Mouse (Mus musculus) neural tube, embryonic 14.5 days (tissue): ENCODE results near the gene Cpe. TPM values are rescaled to one million over a fixed set of nuclear protein-coding genes. Genes with fewer than 3 reads are reported as not detected.
"Not testable (repeated sequence)": the region's sequence is repeated elsewhere in the genome, so short reads cannot be mapped to it uniquely, and the experiment has no call there.

Source experiments
- ATAC-seq: fragments of 200-750 bp; cut with Nextera tagmentation; 2 replicates; pipeline ENCODE4 v1.8.0; 2017; ENCODE audit warnings: low read depth, mild to moderate bottlenecking, moderate TSS enrichment, moderate library complexity
- H3K27ac ChIP-seq: fragments of 300-500 bp; sonication (generic); 2 replicates; pipeline ENCODE4 v1.5.1; 2014; ENCODE audit warnings: low read depth, mild to moderate bottlenecking, control low read depth, low read length, moderate library complexity, mixed read lengths
- H3K27me3 ChIP-seq: fragments of 300-500 bp; sonication (generic); 2 replicates; pipeline ENCODE4 v1.6.1; 2014; ENCODE audit warnings: low read length; ENCODE audit not compliant: control insufficient read depth, insufficient read depth
- H3K36me3 ChIP-seq: fragments of 300-500 bp; sonication (generic); 2 replicates; pipeline ENCODE4 v1.6.1; 2014; ENCODE audit warnings: low read length, mixed read lengths; ENCODE audit not compliant: control insufficient read depth, insufficient read depth
- H3K4me1 ChIP-seq: fragments of 300-500 bp; sonication (generic); 2 replicates; pipeline ENCODE4 v1.6.1; 2014; ENCODE audit warnings: low read length; ENCODE audit not compliant: control insufficient read depth, insufficient read depth
- H3K4me2 ChIP-seq: fragments of 300-500 bp; sonication (generic); 2 replicates; pipeline ENCODE4 v1.6.1; 2014; ENCODE audit warnings: mild to moderate bottlenecking, low read depth, low read length, control low read depth
- H3K4me3 ChIP-seq: fragments of 300-500 bp; sonication (generic); 2 replicates; pipeline ENCODE4 v1.5.1; 2014; ENCODE audit warnings: low read depth, low read length, control low read depth, mixed read lengths
- H3K9ac ChIP-seq: fragments of 300-500 bp; sonication (generic); replicated peaks from 2 replicates; pipeline ENCODE4 v1.6.1; 2014; ENCODE audit warnings: low read depth, mild to moderate bottlenecking, control low read depth, low read length, mixed read lengths
- H3K9me3 ChIP-seq: fragments of 300-500 bp; sonication (generic); 2 replicates; pipeline ENCODE4 v1.6.1; 2016; ENCODE audit warnings: low read length; ENCODE audit not compliant: control insufficient read depth
- WGBS: fragments of 180-500 bp; shearing (Covaris S2); extraction: QIAGEN DNeasy Blood & Tissue Kit; methylation state at CpG from one replicate; pipeline ENCODE4 v1.1.7; 2014; 5-methylcytosine and 5-hydroxymethylcytosine counted together
- polyA plus RNA-seq: library from polyadenylated mRNA; unstranded; fragments of >200 nt; fragmentation: Nextera tagmentation; extraction: Ambion mirVana; gene quantifications from 2 replicates; pipeline ENCODE4 v1.2.1, GENCODE M21; 2014

Cpe gene
- polyA plus RNA-seq, 1 experiment from 2014 or later = 826 TPM

GRCm38 (mm10) chr8:64690306-64690705, 2.5 kb downstream of the Cpe start:
- Histone ChIP-seq H3K4me3 (peak overlapping the region; percentile 79), H3K36me3 (no peaks in the 10 kb centered on the region), H3K4me2 (peak overlapping the region; percentile 62), H3K9ac (no peak overlapping the region), H3K9me3 (no peaks in the 10 kb centered on the region), H3K27me3 (no peaks in the 10 kb centered on the region), H3K27ac (no peak overlapping the region), H3K4me1 (peaks cover 13% of the 10 kb centered on the region; the same call in 1 of the 2 replicates)
- 72% methylated on average over 6 of the region's 6 CpGs for WGBS
- no peak for ATAC-seq

GRCm38 (mm10) chr8:64688741-64689140, 4.1 kb downstream of the Cpe start:
- Histone ChIP-seq H3K27me3 (no peaks in the 10 kb centered on the region), H3K4me2 (no peak overlapping the region), H3K9ac (no peak overlapping the region), H3K27ac (no peak overlapping the region), H3K4me3 (no peak overlapping the region), H3K36me3 (no peaks in the 10 kb centered on the region), H3K4me1 (peaks cover 13% of the 10 kb centered on the region; the same call in 1 of the 2 replicates), H3K9me3 (no peaks in the 10 kb centered on the region)
- WGBS = 79% methylated on average over 4 of the region's 4 CpGs
- ATAC-seq = no peak

DNA sequence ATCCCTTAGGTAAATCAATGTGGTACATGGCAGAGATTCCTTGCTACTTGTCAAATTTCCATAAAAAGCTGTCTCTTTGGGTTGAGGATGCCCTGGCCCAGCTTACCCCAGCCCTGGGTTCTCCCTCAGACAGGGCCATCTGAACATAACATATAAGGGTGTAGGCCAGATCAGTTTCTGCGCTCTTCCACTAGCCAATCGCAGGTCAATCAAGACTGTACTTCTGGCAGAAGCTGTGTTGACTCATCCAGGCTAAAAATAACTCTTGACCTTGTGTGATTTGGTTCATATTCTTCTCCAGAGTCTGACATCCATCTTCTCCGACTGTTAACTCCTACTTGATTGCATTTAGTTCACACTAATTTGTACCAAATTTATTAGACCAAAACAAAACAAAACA, 4.7 kb downstream of the Cpe start:
- H3K36me3 ChIP-seq = no peaks in the 10 kb centered on the region
- WGBS = 86% methylated on average over 3 of the region's 3 CpGs
- no peak overlapping the region for H3K4me2 ChIP-seq
- no peak overlapping the region for H3K27ac ChIP-seq
- H3K4me3 ChIP-seq = no peak overlapping the region
- H3K9me3 ChIP-seq = no peaks in the 10 kb centered on the region
- ATAC-seq = no peak
- H3K27me3 ChIP-seq = no peaks in the 10 kb centered on the region
- peaks cover 13% of the 10 kb centered on the region; the same call in 1 of the 2 replicates for H3K4me1 ChIP-seq
- H3K9ac ChIP-seq = no peak overlapping the region

GRCm38 (mm10) chr8:64682501-64682900, 10.4 kb downstream of the Cpe start:
- Histone ChIP-seq H3K4me1 (no peaks in the 10 kb centered on the region), H3K9me3 (no peaks in the 10 kb centered on the region), H3K27me3 (no peaks in the 10 kb centered on the region), H3K4me3 (no peak overlapping the region), H3K4me2 (no peak overlapping the region), H3K27ac (no peak overlapping the region), H3K9ac (no peak overlapping the region), H3K36me3 (no peaks in the 10 kb centered on the region)
- WGBS = 75% methylated on average over 3 of the region's 3 CpGs
- ATAC-seq = no peak

DNA sequence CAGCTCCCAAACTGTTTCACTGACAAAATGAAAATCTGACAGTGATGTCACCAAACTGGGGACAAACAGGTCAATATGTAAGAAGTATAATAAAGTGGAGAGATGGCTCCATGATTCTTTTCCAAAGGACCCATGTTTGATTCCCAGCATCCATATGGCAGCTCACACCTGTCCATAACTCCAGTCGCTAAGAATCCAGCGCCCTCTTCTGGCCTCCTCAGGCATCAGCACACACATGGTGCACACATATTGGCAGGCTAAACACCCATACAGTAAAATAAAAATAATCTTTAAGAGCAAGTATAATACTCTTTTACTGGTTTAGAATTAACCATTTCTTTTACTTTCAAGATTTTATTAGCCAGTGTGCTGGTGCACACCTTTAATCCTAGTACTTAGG, 16.5 kb downstream of the Cpe start:
- Histone ChIP-seq H3K27me3 (no peaks in the 10 kb centered on the region), H3K4me3 (no peak overlapping the region), H3K36me3 (no peaks in the 10 kb centered on the region), H3K4me2 (no peak overlapping the region), H3K4me1 (no peaks in the 10 kb centered on the region), H3K9me3 (no peaks in the 10 kb centered on the region; the same call in 1 of the 2 replicates), H3K9ac (no peak overlapping the region), H3K27ac (no peak overlapping the region)
- ATAC-seq = no peak
- WGBS = 80% methylated on average over 2 of the region's 2 CpGs

DNA sequence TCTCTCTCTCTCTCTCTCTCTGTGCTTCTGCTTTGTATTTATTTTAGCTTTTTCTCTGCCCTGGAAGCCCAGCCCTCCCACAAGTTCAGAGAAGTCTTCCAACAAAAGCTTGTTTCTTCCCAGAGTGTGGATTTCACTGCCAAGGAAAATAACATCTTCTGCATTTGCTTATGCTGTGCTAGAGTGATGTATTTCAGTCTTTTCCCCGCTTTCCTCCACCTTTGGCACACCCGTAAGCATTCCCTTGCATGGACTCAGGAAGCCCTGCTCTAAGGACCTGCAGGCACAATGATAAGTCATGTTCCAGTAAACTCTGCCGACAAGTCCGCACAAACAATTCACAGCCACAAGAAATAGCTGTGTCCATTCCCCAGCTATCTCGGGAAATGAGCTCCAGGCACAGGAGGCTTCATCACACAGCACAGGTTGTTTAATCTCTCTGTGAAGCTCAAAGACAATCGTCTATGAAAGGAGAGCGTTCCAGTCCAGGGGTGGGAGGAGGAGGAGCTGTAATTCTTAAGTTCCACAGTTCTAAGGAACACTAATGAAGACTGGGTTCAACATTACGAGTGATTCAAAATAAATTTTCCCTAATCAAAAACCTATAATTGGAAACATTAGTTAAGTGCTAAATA, 17.8 kb downstream of the Cpe start:
- H3K27ac ChIP-seq = no peak overlapping the region
- no peaks in the 10 kb centered on the region for H3K4me1 ChIP-seq
- no peaks in the 10 kb centered on the region for H3K27me3 ChIP-seq
- 80% methylated on average over 8 of the region's 8 CpGs for WGBS
- no peak overlapping the region for H3K4me2 ChIP-seq
- H3K9ac ChIP-seq = no peak overlapping the region
- H3K9me3 ChIP-seq = no peaks in the 10 kb centered on the region; the same call in 1 of the 2 replicates
- ATAC-seq = no peak
- H3K4me3 ChIP-seq = no peak overlapping the region
- H3K36me3 ChIP-seq = no peaks in the 10 kb centered on the region

DNA sequence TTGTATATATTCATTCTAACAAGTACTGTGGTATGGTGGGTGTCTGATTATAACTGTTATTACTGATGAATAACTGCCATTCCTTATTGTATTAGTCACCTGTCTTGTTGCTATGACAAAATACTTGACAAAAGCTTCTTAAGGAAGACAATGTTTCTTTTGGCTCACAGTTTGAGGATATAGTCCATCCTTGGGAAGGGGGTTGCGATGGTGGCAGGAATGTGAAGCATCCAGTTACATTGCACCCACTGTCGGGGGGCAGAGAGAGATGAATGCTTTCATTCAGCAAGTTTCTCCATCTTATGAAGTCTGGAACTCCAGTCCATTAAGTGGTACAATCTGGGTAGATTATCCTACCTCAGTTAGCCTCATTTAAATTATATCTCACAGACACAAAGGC, 19.9 kb downstream of the Cpe start:
- WGBS = 81% methylated on average over 2 of the region's 2 CpGs
- H3K9ac ChIP-seq = no peak overlapping the region

GRCm38 (mm10) chr8:64671937-64672336, 20.9 kb downstream of the Cpe start:
- Histone ChIP-seq H3K4me2 (no peak overlapping the region), H3K36me3 (no peaks in the 10 kb centered on the region), H3K4me1 (no peaks in the 10 kb centered on the region), H3K9me3 (no peaks in the 10 kb centered on the region; the same call in 1 of the 2 replicates), H3K27me3 (no peaks in the 10 kb centered on the region), H3K27ac (no peak overlapping the region), H3K4me3 (no peak overlapping the region), H3K9ac (no peak overlapping the region)
- 14% methylated on average over 1 of the region's 1 CpGs for WGBS
- ATAC-seq = no peak

More for the DNA sequence above, 19.9 kb downstream of the Cpe start:
- no peaks in the 10 kb centered on the region; the same call in 1 of the 2 replicates for H3K9me3 ChIP-seq
- no peak for ATAC-seq
- H3K4me1 ChIP-seq = no peaks in the 10 kb centered on the region
- no peaks in the 10 kb centered on the region for H3K36me3 ChIP-seq
- H3K27ac ChIP-seq = no peak overlapping the region
- H3K4me3 ChIP-seq = no peak overlapping the region
- H3K27me3 ChIP-seq = no peaks in the 10 kb centered on the region
- H3K4me2 ChIP-seq = no peak overlapping the region

DNA sequence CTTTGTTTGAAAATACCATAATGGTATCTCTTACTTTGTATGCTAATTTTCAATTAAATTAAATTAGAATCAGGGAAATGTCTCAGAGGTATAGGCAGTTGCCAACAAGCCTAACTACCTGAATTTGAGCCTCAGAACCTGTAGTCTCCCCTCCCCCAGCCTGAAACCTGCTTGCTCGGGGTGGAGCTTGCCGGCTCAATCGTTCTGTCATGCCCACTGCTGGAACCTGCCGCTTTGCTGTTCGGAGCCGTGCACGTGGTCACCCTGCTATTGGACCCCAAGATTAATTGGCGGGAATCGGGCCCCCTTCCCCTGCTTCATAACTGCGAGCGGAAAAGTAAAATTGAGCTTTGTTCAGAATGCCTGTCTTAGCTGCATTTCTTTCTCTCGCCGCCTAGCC, 26.5 kb downstream of the Cpe start:
- not testable (repeated sequence) for H3K27me3 ChIP-seq, H3K27ac ChIP-seq, H3K4me2 ChIP-seq, H3K4me3 ChIP-seq, ATAC-seq, H3K36me3 ChIP-seq, H3K9ac ChIP-seq, H3K4me1 ChIP-seq, H3K9me3 ChIP-seq
- 65% methylated on average over 13 of the region's 13 CpGs for WGBS
